Mouse (Mus musculus) liver, embryonic 11.5 days (tissue): ENCODE results near the gene Nbea. TPM values are rescaled to one million over a fixed set of nuclear protein-coding genes. Genes with fewer than 3 reads are reported as not detected.

ENCODE experiments used
- ATAC-seq: fragments of 200-750 bp; cut with Nextera tagmentation; replicated peaks from 2 replicates; pipeline ENCODE4 v1.8.0; 2017; ENCODE audit warnings: moderate number of reproducible peaks, mild to moderate bottlenecking, moderate TSS enrichment, moderate library complexity; ENCODE audit not compliant: low FRiP score
- DNase-seq: peaks from one replicate; pipeline ENCODE4 v3.0.0-alpha.2; 2017; ENCODE audit warnings: low spot score
- H3K27ac ChIP-seq: fragments of 300-500 bp; sonication (generic); 2 replicates; pipeline ENCODE4 v1.5.1; 2014; ENCODE audit warnings: mild to moderate bottlenecking, low read depth, low read length, control low read depth
- H3K27me3 ChIP-seq: fragments of 300-500 bp; sonication (generic); replicated peaks from 2 replicates; pipeline ENCODE4 v1.6.1; 2014; ENCODE audit warnings: low read length, mixed read lengths; ENCODE audit not compliant: control insufficient read depth, insufficient read depth
- H3K36me3 ChIP-seq: fragments of 300-500 bp; sonication (generic); 2 replicates; pipeline ENCODE4 v1.6.1; 2014; ENCODE audit warnings: mild to moderate bottlenecking, low read length, moderate library complexity, mixed read lengths; ENCODE audit not compliant: control insufficient read depth, insufficient read depth
- H3K4me1 ChIP-seq: fragments of 300-500 bp; sonication (generic); replicated peaks from 2 replicates; pipeline ENCODE4 v1.6.1; 2014; ENCODE audit warnings: low read length, mixed read lengths; ENCODE audit not compliant: control insufficient read depth, insufficient read depth
- H3K4me2 ChIP-seq: fragments of 300-500 bp; sonication (generic); 2 replicates; pipeline ENCODE4 v1.6.1; 2014; ENCODE audit warnings: mild to moderate bottlenecking, control low read depth, moderate library complexity
- H3K4me3 ChIP-seq: fragments of 300-500 bp; sonication (generic); 2 replicates; pipeline ENCODE4 v1.5.1; 2014; ENCODE audit warnings: low read depth, low read length, control low read depth
- H3K9ac ChIP-seq: fragments of 300-500 bp; sonication (generic); 2 replicates; pipeline ENCODE4 v1.6.1; 2014; ENCODE audit warnings: low read depth, low read length, control low read depth
- H3K9me3 ChIP-seq: fragments of 300-500 bp; sonication (generic); 2 replicates; pipeline ENCODE4 v1.6.1; 2016; ENCODE audit warnings: low read length, inconsistent platforms, mixed read lengths; ENCODE audit not compliant: control insufficient read depth
- WGBS: fragments of 180-500 bp; shearing (Covaris S2); extraction: QIAGEN DNeasy Blood & Tissue Kit; methylation state at CpG from one replicate; pipeline ENCODE4 v1.1.7; 2014; 5-methylcytosine and 5-hydroxymethylcytosine counted together
- polyA plus RNA-seq: library from polyadenylated mRNA; unstranded; fragments of >200 nt; fragmentation: Nextera tagmentation; extraction: Ambion mirVana; gene quantifications from 2 replicates; pipeline ENCODE4 v1.2.1, GENCODE M21; 2014

Gene Nbea
- polyA plus RNA-seq: 4.2 and 5.0 TPM in 2 replicates

GRCm38 (mm10) chr3:56183159-56184133, at the start of gene Nbea:
Gene Nbea, minus strand, starts transcription at chr3:56183701.
- peak; percentile 86 for ATAC-seq
- 0 out of 2 replicates have a peak, but pooled peaks cover 5% of the 10 kb centered on the region for H3K4me1 ChIP-seq
- H3K4me2 ChIP-seq: peak within 1 kb of the TSS; percentile 93
- WGBS: under 1% methylated on average over 93 of the region's 131 CpGs
- H3K9ac ChIP-seq: peak within 1 kb of the TSS; percentile 76
- peak within 1 kb of the TSS; percentile 39; the same call in 1 of the 2 replicates for H3K27ac ChIP-seq
- peak within 1 kb of the TSS; percentile 74 for H3K4me3 ChIP-seq
- 0 out of 2 replicates have a peak, but pooled peaks cover 4% of the 10 kb centered on the region for H3K27me3 ChIP-seq
- DNase-seq: peak; percentile 86
- H3K36me3 ChIP-seq: no peaks in the 10 kb centered on the region
- H3K9me3 ChIP-seq: no peaks in the 10 kb centered on the region

- DNase-seq: no peak
- no peaks in the 10 kb centered on the region for H3K9me3 ChIP-seq
- no peaks in the 10 kb centered on the region for H3K27me3 ChIP-seq
- no peak overlapping the region for H3K4me2 ChIP-seq
- no peaks in the 10 kb centered on the region for H3K4me1 ChIP-seq
- H3K36me3 ChIP-seq: no peaks in the 10 kb centered on the region
- ATAC-seq: no peak
- 37% methylated on average over 1 of the region's 1 CpGs for WGBS
- no peak overlapping the region for H3K9ac ChIP-seq
- H3K27ac ChIP-seq: no peak overlapping the region
- H3K4me3 ChIP-seq: no peak overlapping the region
Observed at GRCm38 (mm10) chr3:56229283-56229682, 45.8 kb upstream of the Nbea start.

- H3K9me3 ChIP-seq: no peaks in the 10 kb centered on the region
- DNase-seq: no peak
- no peaks in the 10 kb centered on the region for H3K4me1 ChIP-seq
- H3K4me3 ChIP-seq: no peak overlapping the region
- ATAC-seq: no peak
- H3K27ac ChIP-seq: no peak overlapping the region
- no peaks in the 10 kb centered on the region for H3K27me3 ChIP-seq
- no peak overlapping the region for H3K9ac ChIP-seq
- H3K4me2 ChIP-seq: no peak overlapping the region
- no peaks in the 10 kb centered on the region for H3K36me3 ChIP-seq
- WGBS: 50% methylated on average over 2 of the region's 2 CpGs
Observed at GRCm38 (mm10) chr3:56215989-56216388, 32.5 kb upstream of the Nbea start.

- no peaks in the 10 kb centered on the region for H3K27me3 ChIP-seq
- ATAC-seq: no peak
- no peaks in the 10 kb centered on the region for H3K4me1 ChIP-seq
- H3K9me3 ChIP-seq: no peaks in the 10 kb centered on the region
- H3K9ac ChIP-seq: no peak overlapping the region
- DNase-seq: no peak
- H3K27ac ChIP-seq: no peak overlapping the region
- H3K4me3 ChIP-seq: no peak overlapping the region
- no peak overlapping the region for H3K4me2 ChIP-seq
- WGBS: 86% methylated on average over 6 of the region's 6 CpGs
- H3K36me3 ChIP-seq: no peaks in the 10 kb centered on the region
Observed at GRCm38 (mm10) chr3:56203968-56204367, 20.5 kb upstream of the Nbea start.

- H3K4me1 ChIP-seq: no peaks in the 10 kb centered on the region
- H3K9me3 ChIP-seq: no peaks in the 10 kb centered on the region
- 60% methylated on average over 1 of the region's 1 CpGs for WGBS
- no peak for ATAC-seq
- no peak for DNase-seq
- H3K9ac ChIP-seq: no peak overlapping the region
- no peaks in the 10 kb centered on the region for H3K36me3 ChIP-seq
- no peak overlapping the region for H3K27ac ChIP-seq
- no peak overlapping the region for H3K4me2 ChIP-seq
- no peaks in the 10 kb centered on the region for H3K27me3 ChIP-seq
- no peak overlapping the region for H3K4me3 ChIP-seq
Observed at GRCm38 (mm10) chr3:56188238-56188637, 4.7 kb upstream of the Nbea start.

GRCm38 (mm10) chr3:56187131-56187779, 3.8 kb upstream of the Nbea start:
- Histone ChIP-seq H3K4me1 (0 out of 2 replicates have a peak, but pooled peaks cover under 1% of the 10 kb centered on the region), H3K9ac (no peak overlapping the region), H3K36me3 (no peaks in the 10 kb centered on the region), H3K4me3 (no peak overlapping the region), H3K4me2 (no peak overlapping the region), H3K27ac (no peak overlapping the region), H3K9me3 (no peaks in the 10 kb centered on the region), H3K27me3 (0 out of 2 replicates have a peak, but pooled peaks cover 4% of the 10 kb centered on the region)
- 63% methylated on average over 6 of the region's 6 CpGs for WGBS
- ATAC-seq (no peak), DNase-seq (no peak)

GRCm38 (mm10) chr3:56182371-56183158, 936 bp downstream of the Nbea start:
- 0 out of 2 replicates have a peak, but pooled peaks cover 5% of the 10 kb centered on the region for H3K4me1 ChIP-seq
- peak overlapping the region; percentile 93 for H3K4me2 ChIP-seq
- peak; percentile 53 for ATAC-seq

GRCm38 (mm10) chr3:56181991-56182370, 1.5 kb downstream of the Nbea start:
- no peaks in the 10 kb centered on the region for H3K9me3 ChIP-seq
- no peak overlapping the region for H3K27ac ChIP-seq
- H3K4me3 ChIP-seq: peak overlapping the region; percentile 74
- H3K4me2 ChIP-seq: peak overlapping the region; percentile 93
- DNase-seq (no peak), ATAC-seq (no peak)
- H3K4me1 ChIP-seq: 0 out of 2 replicates have a peak, but pooled peaks cover 5% of the 10 kb centered on the region
- no peaks in the 10 kb centered on the region for H3K36me3 ChIP-seq
- no peak overlapping the region; the same call in 1 of the 2 replicates for H3K9ac ChIP-seq
- WGBS: 11% methylated on average over 4 of the region's 4 CpGs
- H3K27me3 ChIP-seq: 0 out of 2 replicates have a peak, but pooled peaks cover 4% of the 10 kb centered on the region

More at GRCm38 (mm10) chr3:56182371-56183158, 936 bp downstream of the Nbea start:
- peak; percentile 49 for DNase-seq
- Histone ChIP-seq H3K4me3 (peak overlapping the region; percentile 74), H3K27me3 (0 out of 2 replicates have a peak, but pooled peaks cover 4% of the 10 kb centered on the region), H3K36me3 (no peaks in the 10 kb centered on the region), H3K27ac (no peak overlapping the region), H3K9ac (peak overlapping the region; percentile 76), H3K9me3 (no peaks in the 10 kb centered on the region)
- WGBS: under 1% methylated on average over 35 of the region's 61 CpGs
